Mouse (Mus musculus): ENCODE results near the gene Best3.

DNA sequence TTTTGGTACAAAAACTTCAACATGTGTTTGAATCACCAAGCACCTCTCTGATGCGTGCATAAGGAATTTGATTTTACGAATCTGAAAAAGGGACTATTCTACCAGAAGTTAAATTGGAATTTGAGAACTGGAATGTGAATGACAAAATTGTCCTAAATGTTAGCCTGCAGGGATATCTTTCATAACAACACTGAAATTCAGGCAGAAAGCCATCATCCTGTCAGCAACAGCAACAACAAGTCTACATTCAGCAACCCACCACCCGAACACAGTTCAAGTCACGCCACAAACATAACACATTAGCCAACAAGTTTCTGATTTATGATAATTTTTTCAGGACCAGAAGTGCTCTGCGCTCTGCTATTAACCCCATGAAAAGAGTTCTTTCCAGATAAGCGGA is 30.9 kb upstream of the Best3 start:
- TF ChIP-seq POLR2A (IDR thresholded peaks at IDR 0.05; ENCODE audit: control insufficient read depth, low read depth, low read length) (no peak), CTCF (IDR thresholded peaks at IDR 0.05; ENCODE audit: control insufficient read depth, insufficient read depth, insufficient replicate concordance, low read depth, low read length) (no peak)

Measured in testis, adult 2 months (tissue).